Mouse (Mus musculus) forebrain, postnatal 0 days (tissue): ENCODE measurements at regions not wholly inside any gene's neighbourhood (a gene's known extent, or its start where the extent isn't known, plus 50 kb on each side); places are given as distances from the start of the nearest gene placed in this dataset.

Source experiments
- ATAC-seq: fragments of 200-750 bp; cut with Nextera tagmentation; 2 replicates; pipeline ENCODE4 v1.8.0; 2017; ENCODE audit warnings: mild to moderate bottlenecking, moderate library complexity
- DNase-seq: peaks from one replicate; pipeline ENCODE4 v3.0.0-alpha.2; 2015
- H3K27ac ChIP-seq: fragments of 300-500 bp; sonication (generic); 2 replicates; pipeline ENCODE4 v1.5.1; 2014; ENCODE audit warnings: low read depth, mild to moderate bottlenecking, antibody characterized with exemption, low read length, moderate library complexity, mixed read lengths
- H3K27me3 ChIP-seq: fragments of 300-500 bp; sonication (generic); 2 replicates; pipeline ENCODE4 v1.6.1; 2014; ENCODE audit warnings: mild to moderate bottlenecking, low read length, mixed read lengths; ENCODE audit not compliant: insufficient read depth
- H3K36me3 ChIP-seq: fragments of 300-500 bp; sonication (generic); 2 replicates; pipeline ENCODE4 v1.6.1; 2014; ENCODE audit warnings: mild to moderate bottlenecking, moderate library complexity; ENCODE audit not compliant: insufficient read depth
- H3K4me1 ChIP-seq: fragments of 300-500 bp; sonication (generic); 2 replicates; pipeline ENCODE4 v1.6.1; 2014; ENCODE audit warnings: antibody characterized with exemption; ENCODE audit not compliant: insufficient read depth
- H3K4me2 ChIP-seq: fragments of 300-500 bp; sonication (generic); 2 replicates; pipeline ENCODE4 v1.6.1; 2014; ENCODE audit warnings: low read depth, mild to moderate bottlenecking, moderate library complexity
- H3K4me3 ChIP-seq: fragments of 300-500 bp; sonication (generic); 2 replicates; pipeline ENCODE4 v1.5.1; 2014; ENCODE audit warnings: low read depth, low read length, mixed read lengths
- H3K9ac ChIP-seq: fragments of 300-500 bp; sonication (generic); 2 replicates; pipeline ENCODE4 v1.6.1; 2014; ENCODE audit warnings: mild to moderate bottlenecking
- H3K9me3 ChIP-seq: fragments of 300-500 bp; sonication (generic); 2 replicates; pipeline ENCODE4 v1.6.1; 2016; ENCODE audit warnings: low read length
- CTCF ChIP-seq: sonication (generic); IDR thresholded peaks from 2 replicates; pipeline ENCODE4 v1.5.1; 2016; ENCODE audit warnings: antibody characterized with exemption, control low read depth, low read depth
- WGBS: fragments of 180-500 bp; shearing (Covaris S2); extraction: QIAGEN DNeasy Blood & Tissue Kit; methylation state at CpG from one replicate; pipeline ENCODE4 v1.1.7; 2014; 5-methylcytosine and 5-hydroxymethylcytosine counted together

DNA sequence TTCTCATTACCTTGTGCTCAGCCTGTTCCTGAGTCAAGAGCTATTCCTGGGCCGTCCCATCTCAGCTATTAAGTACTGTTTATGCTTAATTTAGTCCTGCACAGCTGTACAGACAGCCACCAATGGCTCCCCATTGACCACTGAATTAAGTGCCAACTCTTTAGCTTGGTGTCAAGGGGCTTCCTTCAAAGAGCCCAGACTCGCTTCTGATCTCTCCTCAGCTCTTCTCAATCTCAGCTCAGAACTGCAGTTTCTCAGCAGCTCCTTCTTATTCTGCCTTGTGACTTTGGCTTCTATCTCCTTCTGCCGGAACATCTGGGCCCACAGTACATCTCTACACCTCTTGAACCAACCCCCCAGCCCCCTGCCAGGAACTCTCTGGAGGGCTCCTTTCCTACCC is 290.0 kb upstream of the Gm10131 start:
- no peak for TF ChIP-seq CTCF
- Histone ChIP-seq H3K4me3 (no peak overlapping the region), H3K36me3 (no peaks in the 10 kb centered on the region), H3K9ac (no peak overlapping the region), H3K27me3 (no peaks in the 10 kb centered on the region), H3K9me3 (no peaks in the 10 kb centered on the region), H3K27ac (no peak overlapping the region), H3K4me2 (no peak overlapping the region), H3K4me1 (peaks cover 11% of the 10 kb centered on the region)
- DNase-seq: no peak
- 60% methylated on average over 3 of the region's 3 CpGs for WGBS
- ATAC-seq: no peak

GRCm38 (mm10) chr8:34398914-34399813 is 287.6 kb upstream of the Gm10131 start:
- H3K36me3 ChIP-seq: no peaks in the 10 kb centered on the region
- H3K4me2 ChIP-seq: no peak overlapping the region
- H3K9ac ChIP-seq: no peak overlapping the region
- H3K9me3 ChIP-seq: no peaks in the 10 kb centered on the region
- 29% methylated on average over 14 of the region's 14 CpGs for WGBS
- peaks cover 11% of the 10 kb centered on the region for H3K4me1 ChIP-seq
- H3K4me3 ChIP-seq: no peak overlapping the region
- H3K27ac ChIP-seq: peak overlapping the region; percentile 80
- DNase-seq (peak; percentile 33), ATAC-seq (no peak)
- TF ChIP-seq CTCF: no peak
- H3K27me3 ChIP-seq: no peaks in the 10 kb centered on the region

- Histone ChIP-seq H3K27ac (peak overlapping the region; percentile 80), H3K36me3 (no peaks in the 10 kb centered on the region), H3K27me3 (no peaks in the 10 kb centered on the region), H3K4me1 (peaks cover 13% of the 10 kb centered on the region), H3K9me3 (no peaks in the 10 kb centered on the region), H3K4me3 (no peak overlapping the region), H3K4me2 (peak overlapping the region; percentile 39), H3K9ac (peak overlapping the region; percentile 22; the same call in 1 of the 2 replicates)
- WGBS: 11% methylated on average over 22 of the region's 23 CpGs
- ATAC-seq (peak; percentile 68), DNase-seq (peak; percentile 74)
- TF ChIP-seq CTCF: 0 out of 2 replicates have a peak, but pooled peaks have one; percentile 1
Measured at GRCm38 (mm10) chr8:34397583-34398411, 286.3 kb upstream of the Gm10131 start.

GRCm38 (mm10) chr8:34397225-34397582 is 285.7 kb upstream of the Gm10131 start:
- ATAC-seq: no peak
- H3K4me2 ChIP-seq: peak overlapping the region; percentile 39
- H3K9ac ChIP-seq: no peak overlapping the region
- peak; percentile 49 for DNase-seq
- no peaks in the 10 kb centered on the region for H3K9me3 ChIP-seq
- peak; percentile 56 for TF ChIP-seq CTCF
- H3K27ac ChIP-seq: peak overlapping the region; percentile 80; the same call in 1 of the 2 replicates
- 50% methylated on average over 4 of the region's 4 CpGs for WGBS
- no peaks in the 10 kb centered on the region for H3K27me3 ChIP-seq
- no peak overlapping the region for H3K4me3 ChIP-seq
- H3K36me3 ChIP-seq: no peaks in the 10 kb centered on the region
- H3K4me1 ChIP-seq: peaks cover 19% of the 10 kb centered on the region

- Histone ChIP-seq H3K27me3 (no peaks in the 10 kb centered on the region), H3K27ac (peak overlapping the region; percentile 72), H3K9ac (no peak overlapping the region), H3K4me3 (no peak overlapping the region), H3K9me3 (no peaks in the 10 kb centered on the region), H3K36me3 (no peaks in the 10 kb centered on the region), H3K4me2 (peak overlapping the region; percentile 20; the same call in 1 of the 2 replicates), H3K4me1 (peaks cover 20% of the 10 kb centered on the region)
- peak; percentile 80 for ATAC-seq
- no peak for TF ChIP-seq CTCF
- DNase-seq: peak; percentile 87
- WGBS: 48% methylated on average over 15 of the region's 15 CpGs
Measured at GRCm38 (mm10) chr8:34392981-34393828, 281.7 kb upstream of the Gm10131 start.

DNA sequence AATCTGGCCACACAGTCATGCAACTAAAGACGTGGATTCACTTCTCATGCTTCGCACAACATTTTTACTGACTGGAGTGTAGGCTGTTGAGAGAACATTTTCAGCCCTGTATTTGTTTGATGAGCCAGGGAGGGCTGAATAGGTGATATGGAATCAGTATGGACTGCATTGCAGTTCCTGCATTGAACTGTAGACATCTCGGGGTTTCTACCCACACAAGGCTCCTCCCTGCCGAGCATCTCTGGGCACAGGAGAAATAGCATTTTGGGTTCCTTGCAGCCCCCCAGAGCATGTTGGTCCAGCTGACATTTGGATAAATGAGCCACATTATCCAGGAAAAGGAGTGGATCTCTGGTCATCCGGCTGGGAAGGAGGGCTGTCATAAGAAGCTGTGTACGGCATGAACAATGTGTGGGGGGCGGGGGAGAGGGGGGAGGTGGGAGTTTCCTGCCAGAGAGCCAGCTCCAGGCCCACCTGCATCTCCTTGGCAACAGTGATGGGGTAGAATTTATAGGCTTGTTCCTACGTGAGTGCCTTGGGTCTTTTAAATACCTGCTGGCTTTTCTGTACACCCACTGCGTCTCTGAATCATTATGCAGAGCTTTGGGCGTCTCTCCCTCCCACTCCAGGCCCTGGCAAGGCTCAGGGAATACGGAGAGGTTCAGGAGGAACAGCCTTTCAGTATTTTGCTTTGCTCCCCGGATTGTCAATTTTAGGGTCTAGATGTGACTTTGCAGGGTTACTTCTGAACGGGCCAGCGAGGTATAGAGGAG is 280.9 kb upstream of the Gm10131 start:
- 34% methylated on average over 14 of the region's 14 CpGs for WGBS
- no peak for DNase-seq
- no peaks in the 10 kb centered on the region for H3K27me3 ChIP-seq
- no peaks in the 10 kb centered on the region for H3K9me3 ChIP-seq
- H3K36me3 ChIP-seq: no peaks in the 10 kb centered on the region
- peaks cover 13% of the 10 kb centered on the region for H3K4me1 ChIP-seq
- TF ChIP-seq CTCF: 0 out of 2 replicates have a peak, but pooled peaks have one; percentile 21
- H3K9ac ChIP-seq: 0 out of 2 replicates have a peak overlapping the region, but pooled peaks have one; percentile 2
- H3K4me3 ChIP-seq: no peak overlapping the region
- H3K4me2 ChIP-seq: peak overlapping the region; percentile 20; the same call in 1 of the 2 replicates
- peak; percentile 81 for ATAC-seq
- H3K27ac ChIP-seq: peak overlapping the region; percentile 72
